Mouse (Mus musculus) olfactory bulb, adult 2 months (tissue): Measurements from ENCODE around the gene Fam189a1. TPM values are rescaled to one million over a fixed set of nuclear protein-coding genes. Genes with fewer than 3 reads are reported as not detected.

Source experiments
- H3K27ac ChIP-seq: fragments of 200-500 bp; 2 replicates; pipeline ENCODE4 v1.5.1; 2012; ENCODE audit warnings: low read depth, low read length; ENCODE audit not compliant: insufficient read depth
- H3K4me1 ChIP-seq: fragments of 200-500 bp; 2 replicates; pipeline ENCODE4 v1.6.1; 2012; ENCODE audit warnings: low read length; ENCODE audit not compliant: control insufficient read depth, insufficient read depth
- H3K4me3 ChIP-seq: fragments of 200-500 bp; 2 replicates; pipeline ENCODE4 v1.5.1; 2012; ENCODE audit warnings: mild to moderate bottlenecking, low read depth, low read length, moderate library complexity; ENCODE audit not compliant: insufficient read depth
- CTCF ChIP-seq: fragments of 200-500 bp; IDR thresholded peaks from 2 replicates; pipeline ENCODE4 v1.5.1; 2012; ENCODE audit warnings: low read depth, mild to moderate bottlenecking, low read length, moderate library complexity; ENCODE audit not compliant: insufficient read depth
- POLR2A ChIP-seq: fragments of 200-500 bp; IDR thresholded peaks from 2 replicates; pipeline ENCODE4 v1.6.1; 2012; ENCODE audit warnings: mild to moderate bottlenecking, low read depth, low read length, moderate library complexity; ENCODE audit not compliant: insufficient read depth
- WGBS: fragments of 180-500 bp; shearing (Covaris S2); methylation state at CpG from one replicate; pipeline ENCODE4 v1.1.7; 2018; 5-methylcytosine and 5-hydroxymethylcytosine counted together
- polyA plus RNA-seq: library from polyadenylated mRNA; stranded (reverse); fragments of >200 nt; gene quantifications from 2 replicates; pipeline ENCODE4 v1.2.4, GENCODE M21; 2012; ENCODE audit warnings: low replicate concordance; ENCODE audit not compliant: missing spikeins, insufficient read depth, insufficient read length

Gene Fam189a1
- polyA plus RNA-seq, 1 experiment = not detected

- WGBS = 88% methylated on average over 13 of the region's 13 CpGs
- Histone ChIP-seq H3K4me1 (peaks cover 17% of the 10 kb centered on the region), H3K27ac (no peak overlapping the region), H3K4me3 (no peak overlapping the region)
- TF ChIP-seq POLR2A (no peak), CTCF (no peak)
Measured at GRCm38 (mm10) chr7:64776708-64777489, 379.5 kb downstream of the Fam189a1 start.

- TF ChIP-seq CTCF = no peak
- TF ChIP-seq POLR2A = no peak
- no peak overlapping the region for H3K4me3 ChIP-seq
- WGBS = 62% methylated on average over 10 of the region's 10 CpGs
- no peak overlapping the region for H3K27ac ChIP-seq
- no peaks in the 10 kb centered on the region for H3K4me1 ChIP-seq
Measured at GRCm38 (mm10) chr7:64773465-64773864, 382.9 kb downstream of the Fam189a1 start.

- Histone ChIP-seq H3K4me1 (no peaks in the 10 kb centered on the region), H3K4me3 (no peak overlapping the region), H3K27ac (no peak overlapping the region)
- WGBS = 69% methylated on average over 8 of the region's 8 CpGs
- TF ChIP-seq POLR2A (no peak), CTCF (no peak)
Measured at GRCm38 (mm10) chr7:64770779-64771390, 385.5 kb downstream of the Fam189a1 start.

GRCm38 (mm10) chr7:64769768-64770167 lies 386.6 kb downstream of the Fam189a1 start:
- Histone ChIP-seq H3K27ac (no peak overlapping the region), H3K4me1 (no peaks in the 10 kb centered on the region), H3K4me3 (no peak overlapping the region)
- WGBS = 79% methylated on average over 7 of the region's 7 CpGs
- TF ChIP-seq CTCF = no peak
- TF ChIP-seq POLR2A = no peak

- no peaks in the 10 kb centered on the region for H3K4me1 ChIP-seq
- WGBS = 85% methylated on average over 3 of the region's 3 CpGs
- H3K27ac ChIP-seq = no peak overlapping the region
- TF ChIP-seq CTCF (no peak), POLR2A (no peak)
- no peak overlapping the region for H3K4me3 ChIP-seq
Measured at GRCm38 (mm10) chr7:64765595-64765994, 390.8 kb downstream of the Fam189a1 start.

- 93% methylated on average over 7 of the region's 7 CpGs for WGBS
- no peak overlapping the region for H3K27ac ChIP-seq
- TF ChIP-seq CTCF (no peak), POLR2A (no peak)
- H3K4me1 ChIP-seq = peaks cover 18% of the 10 kb centered on the region
- no peak overlapping the region for H3K4me3 ChIP-seq
Measured at GRCm38 (mm10) chr7:64755141-64755540, 401.2 kb downstream of the Fam189a1 start.

GRCm38 (mm10) chr7:64754161-64754560 lies 402.2 kb downstream of the Fam189a1 start:
- no peak for TF ChIP-seq POLR2A
- TF ChIP-seq CTCF = no peak
- 88% methylated on average over 7 of the region's 7 CpGs for WGBS
- Histone ChIP-seq H3K4me3 (no peak overlapping the region), H3K4me1 (peaks cover 18% of the 10 kb centered on the region), H3K27ac (no peak overlapping the region)

GRCm38 (mm10) chr7:64753678-64754077 lies 402.7 kb downstream of the Fam189a1 start:
- WGBS = 84% methylated on average over 6 of the region's 6 CpGs

GRCm38 (mm10) chr7:64752133-64752532 lies 404.2 kb downstream of the Fam189a1 start:
- Histone ChIP-seq H3K27ac (no peak overlapping the region), H3K4me3 (no peak overlapping the region), H3K4me1 (peaks cover 14% of the 10 kb centered on the region)
- TF ChIP-seq POLR2A (no peak), CTCF (no peak)
- WGBS = 53% methylated on average over 7 of the region's 7 CpGs

More at GRCm38 (mm10) chr7:64753678-64754077, 402.7 kb downstream of the Fam189a1 start:
- TF ChIP-seq POLR2A = no peak
- no peak for TF ChIP-seq CTCF
- H3K4me1 ChIP-seq = peaks cover 18% of the 10 kb centered on the region
- H3K27ac ChIP-seq = no peak overlapping the region
- no peak overlapping the region for H3K4me3 ChIP-seq

- TF ChIP-seq CTCF (peak; percentile 92), POLR2A (no peak)
- H3K4me3 ChIP-seq = no peak overlapping the region
- peaks cover 14% of the 10 kb centered on the region for H3K4me1 ChIP-seq
- 20% methylated on average over 5 of the region's 5 CpGs for WGBS
- H3K27ac ChIP-seq = no peak overlapping the region
Measured at GRCm38 (mm10) chr7:64751465-64751864, 404.9 kb downstream of the Fam189a1 start.
